Mouse (Mus musculus) large intestine, adult 2 months (tissue): ENCODE data around the gene Rrp36. TPM values are rescaled to one million over a fixed set of nuclear protein-coding genes. Genes with fewer than 3 reads are reported as not detected.

ENCODE experiments used
- DNase-seq: peaks from one replicate; pipeline ENCODE4 v3.0.0-alpha.2; 2012; ENCODE audit warnings: low read depth, low spot score
- WGBS: fragments of 180-500 bp; shearing (Covaris S2); methylation state at CpG from one replicate; pipeline ENCODE4 v1.1.7; 2018; 5-methylcytosine and 5-hydroxymethylcytosine counted together
- polyA plus RNA-seq: library from polyadenylated mRNA; depleted of rRNA; stranded (reverse); fragments of >200 nt; gene quantifications from 2 replicates; pipeline ENCODE4 v1.2.3, GENCODE M21; 2012

Rrp36 gene
- polyA plus RNA-seq, 1 experiment: 42.4 TPM

- DNase-seq: no peak
- 2% methylated on average over 58 of the region's 58 CpGs for WGBS
These were observed 23.7 kb downstream of the Rrp36 start, which contains the start of gene Cul7 for GRCm38 (mm10) chr17:46650232-46651031. TSS of gene Cul7 (plus strand) at chr17:46650337.

- DNase-seq: no peak
- WGBS: 35% methylated on average over 15 of the region's 15 CpGs
These were observed 24.3 kb downstream of the Rrp36 start for GRCm38 (mm10) chr17:46649811-46650210.

DNA sequence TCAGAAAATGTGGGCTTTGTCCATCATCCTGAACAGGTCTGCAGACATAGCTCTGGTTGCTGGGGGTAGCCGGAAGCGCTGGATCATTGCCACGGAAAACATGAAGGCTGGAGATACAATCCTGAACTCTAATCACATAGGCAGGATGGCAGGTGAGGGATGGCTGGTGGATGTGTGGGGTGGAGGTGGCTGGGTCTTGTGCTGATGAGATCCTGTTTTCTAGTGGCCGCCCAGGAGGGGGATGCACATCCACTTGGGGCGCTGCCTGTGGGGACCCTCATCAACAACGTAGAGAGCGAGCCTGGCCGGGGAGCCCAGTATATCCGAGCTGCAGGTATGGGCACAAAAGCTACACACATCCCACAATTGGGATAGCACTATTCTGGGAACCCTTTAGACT, 25.7 kb downstream of the Rrp36 start:
- no peak for DNase-seq
- 91% methylated on average over 9 of the region's 9 CpGs for WGBS

GRCm38 (mm10) chr17:46647279-46647678, 26.9 kb downstream of the Rrp36 start:
- WGBS: 91% methylated on average over 7 of the region's 7 CpGs
- DNase-seq: no peak

GRCm38 (mm10) chr17:46646322-46646662, 27.9 kb downstream of the Rrp36 start:
- under 1% methylated on average over 19 of the region's 19 CpGs for WGBS
- no peak for DNase-seq

DNA sequence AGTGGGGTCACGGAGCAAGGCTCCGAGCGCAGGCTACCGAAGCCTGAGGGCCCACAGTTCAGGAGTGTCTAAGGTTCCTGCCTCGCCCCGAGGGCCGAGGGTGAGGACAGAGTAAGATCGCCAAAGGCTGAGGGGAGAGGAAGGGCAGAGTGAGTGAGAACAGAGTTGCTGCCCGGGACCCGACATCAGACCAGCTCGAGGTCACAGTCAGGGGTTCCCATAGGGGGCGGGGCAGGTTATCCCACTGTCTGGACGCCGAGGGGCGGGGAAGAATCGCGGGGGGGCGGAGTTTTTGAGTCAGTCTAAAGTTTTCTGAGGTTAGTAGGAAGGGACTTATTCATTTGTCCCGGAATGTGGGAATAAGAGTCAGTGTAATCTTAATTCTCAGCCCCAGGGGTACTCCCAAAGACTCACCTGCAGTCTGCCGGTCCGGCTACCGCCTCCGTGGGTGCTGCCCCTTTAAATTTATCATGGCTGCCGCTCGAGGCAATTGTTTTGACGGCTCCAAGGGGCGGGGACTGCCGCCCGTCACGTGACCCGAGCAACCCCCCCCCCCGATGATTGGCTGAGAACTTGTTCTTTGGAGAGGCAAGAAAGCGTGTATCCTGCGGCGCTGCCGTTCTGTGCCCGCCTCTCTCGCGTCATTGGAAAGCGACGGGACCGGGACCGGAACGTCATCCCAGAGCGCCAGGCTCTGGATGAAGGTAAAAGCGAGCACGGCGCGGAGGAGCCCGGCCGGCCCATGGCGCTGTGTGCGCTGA, 28.4 kb downstream of the Rrp36 start, which contains the start of the genes Klc4 and Mrpl2:
Klc4 (minus strand) TSS at position 462 of the 761 bp plus-strand sequence.
Mrpl2 (plus strand) TSS at position 669 of the 761 bp plus-strand sequence.
- peak; percentile 96 for DNase-seq
- under 1% methylated on average over 53 of the region's 53 CpGs for WGBS

- WGBS: 5% methylated on average over 11 of the region's 11 CpGs
These were observed 29.2 kb downstream of the Rrp36 start for GRCm38 (mm10) chr17:46644916-46645475.

DNA sequence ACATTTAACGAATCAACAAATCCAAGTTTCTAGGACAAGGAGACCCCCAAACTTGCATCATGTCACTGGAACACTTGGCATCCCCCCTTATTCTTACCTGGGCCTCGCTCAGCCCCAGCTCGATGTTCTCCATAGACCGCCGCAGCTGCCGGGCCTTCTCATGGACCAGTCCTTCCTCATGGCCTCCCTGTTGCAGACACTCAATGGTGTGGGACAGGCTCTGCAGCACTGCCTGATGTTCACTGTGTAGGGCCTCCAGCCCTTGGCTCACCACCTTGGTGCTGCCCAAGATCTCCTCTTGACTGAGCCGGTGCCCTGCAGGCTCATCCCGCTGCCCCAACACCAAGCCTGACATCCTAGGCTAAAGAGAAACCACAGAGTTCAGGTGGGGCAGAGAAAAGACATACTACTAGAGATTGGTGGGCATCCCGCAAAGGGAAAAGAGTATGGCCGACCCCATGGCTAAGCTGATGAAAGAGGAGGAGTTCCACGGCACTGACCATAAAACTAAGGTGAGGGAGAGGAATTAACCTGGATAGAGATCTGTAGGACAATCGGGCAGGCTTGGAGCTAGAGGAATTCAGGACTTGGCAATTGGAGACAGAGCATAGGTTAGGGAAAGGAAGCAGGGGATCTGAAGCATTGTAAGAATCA, 29.9 kb downstream of the Rrp36 start:
- 54% methylated on average over 12 of the region's 12 CpGs for WGBS
- DNase-seq: no peak

More at GRCm38 (mm10) chr17:46644916-46645475, 29.2 kb downstream of the Rrp36 start:
- DNase-seq: peak; percentile 76

DNA sequence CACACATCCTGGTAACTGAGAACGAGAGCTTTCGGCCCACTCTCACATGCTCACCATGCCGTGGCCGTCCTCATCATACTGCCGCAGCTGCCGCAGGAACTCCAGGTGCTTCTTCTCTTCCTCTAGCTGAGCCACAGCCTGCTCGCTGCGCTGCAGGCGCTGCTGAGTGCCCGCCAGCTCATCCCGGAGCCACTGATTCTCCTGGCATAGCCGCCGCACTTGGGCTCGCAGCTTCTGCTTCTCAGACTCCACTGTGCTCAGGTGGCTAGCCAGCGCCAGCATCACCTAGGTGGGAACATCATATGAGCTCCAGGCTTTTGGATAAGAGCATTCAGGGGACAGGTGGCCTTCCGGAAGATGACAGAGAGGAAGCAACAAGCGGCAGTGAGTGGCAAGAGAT, 32.1 kb downstream of the Rrp36 start:
- DNase-seq: no peak
- WGBS: 93% methylated on average over 17 of the region's 17 CpGs

DNA sequence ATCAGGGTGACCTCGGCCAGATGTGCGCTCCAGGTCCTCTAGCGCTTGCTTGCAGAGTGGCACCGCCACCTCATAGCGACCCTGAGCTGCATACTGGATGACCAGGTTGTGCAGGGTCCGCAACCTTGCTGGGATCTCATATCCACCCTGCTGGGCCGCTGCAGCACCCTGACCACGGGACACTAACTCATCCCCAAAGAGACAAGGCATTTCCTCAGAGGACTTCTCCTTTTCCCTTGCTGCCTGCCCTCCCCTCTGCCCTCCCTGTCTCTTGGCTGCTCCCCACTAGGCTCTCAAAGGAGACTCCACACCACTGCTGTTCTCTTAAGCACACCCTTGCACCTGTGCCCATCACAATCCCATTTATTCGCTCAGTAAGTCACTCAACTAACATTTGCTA, 34.2 kb downstream of the Rrp36 start:
- no peak for DNase-seq
- 85% methylated on average over 9 of the region's 9 CpGs for WGBS

DNA sequence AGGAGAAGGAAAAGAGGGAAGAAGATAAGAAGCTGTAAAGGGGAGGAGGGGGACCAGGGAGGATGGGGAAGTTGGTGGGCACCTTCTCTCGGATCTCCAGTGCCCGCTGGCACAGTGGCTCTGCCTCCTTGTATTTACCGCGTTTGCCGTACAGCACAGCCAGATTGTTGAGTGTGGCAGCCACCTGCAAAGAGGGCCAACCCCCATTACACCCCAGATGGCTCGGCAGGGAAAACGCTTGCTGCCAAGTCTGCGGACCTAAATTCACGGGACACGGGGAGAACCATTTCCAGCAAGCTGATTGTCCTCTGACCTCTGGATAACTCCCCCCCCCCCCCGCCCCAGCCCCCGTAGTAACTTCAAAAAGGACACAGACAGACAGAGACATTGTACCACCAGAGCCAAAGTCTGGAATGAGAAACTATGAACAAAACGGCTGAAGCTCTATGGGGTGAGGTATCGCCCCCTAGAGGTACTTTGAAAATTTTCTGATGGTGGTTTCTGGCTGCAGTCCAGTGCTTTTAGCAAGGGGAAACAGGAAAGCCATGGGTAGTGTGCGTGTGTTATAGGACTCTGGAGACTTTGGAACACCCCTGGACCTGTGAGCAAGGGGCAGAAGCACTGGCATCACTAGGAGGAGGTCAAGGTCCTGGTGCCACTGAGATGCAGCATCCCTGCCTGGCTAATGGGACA, 37.2 kb downstream of the Rrp36 start:
- no peak for DNase-seq
- WGBS: 36% methylated on average over 15 of the region's 15 CpGs

DNA sequence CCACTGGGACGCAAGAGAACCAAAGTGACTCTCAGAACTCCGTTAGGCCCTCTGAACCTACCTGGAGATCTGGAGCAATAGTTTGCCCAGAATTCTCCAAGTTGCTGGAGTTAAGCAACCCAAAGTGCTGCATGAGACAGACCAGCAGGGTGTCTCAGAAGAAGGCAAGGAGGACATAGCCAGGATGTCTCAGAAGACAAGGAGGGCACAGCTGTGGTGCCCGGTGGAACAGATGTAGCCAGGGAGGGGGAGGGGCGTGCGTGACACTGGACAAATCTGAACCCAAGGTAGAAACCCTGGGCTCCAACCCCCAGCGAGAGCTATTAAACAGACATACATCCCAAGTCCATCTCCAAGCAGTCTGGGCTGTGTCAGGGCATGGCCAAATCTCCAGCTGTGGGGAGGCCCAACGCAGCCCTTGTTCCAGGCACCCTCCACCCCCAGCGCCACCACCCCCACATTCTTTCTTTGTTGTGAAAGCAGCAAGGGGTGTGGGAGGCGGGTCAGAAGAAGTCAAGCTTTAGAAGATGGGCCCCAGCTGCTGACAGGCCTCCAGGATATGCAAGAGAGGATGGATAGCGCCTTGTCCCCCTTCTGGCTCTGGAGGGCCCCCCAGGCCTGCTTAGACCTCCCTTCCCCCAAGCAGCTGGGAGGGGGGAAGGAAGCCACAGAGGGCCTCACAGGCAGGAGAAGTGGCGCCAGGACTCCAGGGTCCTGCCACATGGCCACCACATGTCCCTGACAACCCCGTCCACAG, 44.3 kb downstream of the Rrp36 start:
- no peak for DNase-seq
- 39% methylated on average over 12 of the region's 12 CpGs for WGBS

DNA sequence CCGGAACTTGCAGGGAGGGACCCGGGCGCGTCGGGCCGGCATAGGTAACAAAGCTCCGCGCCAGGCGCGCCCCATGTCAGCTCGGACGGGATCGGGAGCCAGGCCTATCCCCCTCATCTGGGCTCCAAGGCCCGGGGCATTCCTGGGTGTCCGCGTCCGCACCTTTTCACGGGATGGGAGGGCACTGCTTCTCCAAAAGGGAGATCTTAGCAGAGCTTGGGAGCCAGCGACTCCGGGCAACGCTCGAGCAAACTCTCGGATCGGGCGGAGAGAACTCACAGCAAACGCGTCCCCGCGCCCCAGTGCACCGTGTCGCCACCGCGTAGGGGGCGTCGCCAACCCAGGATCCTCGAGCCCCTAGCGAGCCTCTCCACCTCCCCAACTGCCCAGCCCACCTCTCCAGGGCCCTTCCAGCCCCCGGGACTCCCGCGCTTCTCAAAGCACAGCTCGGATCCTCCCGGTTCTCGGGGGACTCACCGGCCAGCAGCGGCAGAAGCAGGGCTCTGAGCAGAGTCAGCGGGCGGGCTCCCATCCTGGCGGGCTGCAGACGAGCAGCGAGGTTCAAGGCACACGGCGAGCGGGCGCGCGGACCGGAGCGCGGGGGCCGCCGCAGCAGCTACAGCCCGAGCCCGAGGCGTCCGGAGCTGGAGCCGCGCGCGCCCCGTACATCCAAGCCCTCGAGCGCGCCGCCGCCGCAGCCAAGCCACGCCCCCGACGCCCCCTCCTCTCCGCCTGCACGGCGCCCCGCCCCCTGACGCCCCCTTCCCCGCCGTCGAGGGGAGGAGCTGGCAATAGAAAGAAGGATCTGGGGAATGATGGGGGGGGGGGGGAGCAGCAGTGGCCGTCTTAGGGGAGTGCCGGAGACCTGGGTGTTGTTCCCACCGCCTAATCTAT, 45.1 kb downstream of the Rrp36 start, which contains the start of gene Ptk7:
Ptk7 (minus strand) TSS at position 714 of the 894 bp plus-strand sequence.
- WGBS: under 1% methylated on average over 89 of the region's 90 CpGs
- DNase-seq: no peak

DNA sequence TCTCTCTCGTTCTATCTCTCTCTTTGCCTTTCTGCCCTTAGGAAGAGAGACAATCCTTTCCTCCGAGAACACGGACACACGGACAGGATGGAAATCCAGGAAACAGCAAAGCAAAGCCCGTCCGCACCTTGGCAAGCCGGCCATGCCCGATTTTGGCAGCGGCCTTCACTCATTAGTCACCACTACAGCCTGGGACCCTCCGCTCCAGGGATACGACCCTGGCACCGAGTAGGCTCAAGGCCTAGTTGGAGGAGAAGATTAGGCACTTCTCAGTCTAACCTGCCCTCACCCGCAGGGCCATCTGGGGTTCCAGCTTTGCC, 45.7 kb downstream of the Rrp36 start:
- DNase-seq: no peak
- WGBS: under 1% methylated on average over 13 of the region's 13 CpGs

GRCm38 (mm10) chr17:46627409-46627808, 46.7 kb downstream of the Rrp36 start:
- WGBS: 63% methylated on average over 6 of the region's 6 CpGs
- DNase-seq: no peak

DNA sequence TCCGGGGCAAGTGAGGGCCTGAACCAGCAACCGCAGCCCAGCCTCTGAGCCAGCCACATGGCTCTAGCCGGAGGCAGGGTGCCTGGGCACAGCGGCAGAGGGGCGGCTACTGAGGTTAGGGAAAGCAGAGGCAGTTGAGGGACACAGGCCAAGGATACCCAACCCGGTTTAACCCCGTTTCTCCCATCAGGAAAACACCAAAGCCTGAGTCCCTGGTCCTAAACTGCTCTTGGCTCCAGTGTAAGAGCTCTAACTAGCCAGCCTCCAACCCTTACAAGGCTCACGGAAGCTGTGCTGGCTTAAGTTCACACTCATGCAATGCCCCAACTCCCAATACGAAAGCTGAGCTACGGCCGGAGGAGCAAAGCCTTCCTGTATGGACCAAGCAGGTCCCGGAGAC, 49.6 kb downstream of the Rrp36 start:
- 61% methylated on average over 12 of the region's 12 CpGs for WGBS
- DNase-seq: no peak

GRCm38 (mm10) chr17:46623819-46624557, 50.2 kb downstream of the Rrp36 start:
- no peak for DNase-seq
- WGBS: 32% methylated on average over 10 of the region's 10 CpGs
